In genomic region chr19:25450869-25451629, GRCm38 (mm10) we compare ENCODE assay signal across 8 mouse cellular contexts. TPM values are rescaled to one million over a fixed set of nuclear protein-coding genes. Genes with fewer than 3 reads are reported as not detected.
A peak's percentile ranks its signal among the peaks of the same experiment; 100 is the strongest.
DNase-seq lines count a peak whose midpoint lies in the region; ATAC-seq and TF ChIP-seq lines count a peak whose summit lies in the region.

No protein-coding gene starts in this region.

- TF ChIP-seq POLR2A in heart, adult 2 months (IDR thresholded peaks at IDR 0.05; ENCODE audit: insufficient read depth, low read depth, low read length), result no peak

- no peak overlapping the region for H3K27ac ChIP-seq in heart, adult 2 months
- H3K27ac ChIP-seq in layer of hippocampus, adult 2 months, result no peak overlapping the region

- H3K4me3 ChIP-seq in heart, adult 2 months, result no peak overlapping the region
- H3K4me3 ChIP-seq in layer of hippocampus, adult 2 months, result no peak overlapping the region

- no peaks in the 10 kb centered on the region; the same call in 1 of the 2 replicates for H3K4me1 ChIP-seq in heart, adult 2 months (ENCODE audit: control insufficient read depth, insufficient read depth, low read length)

- peak; percentile 67 for ATAC-seq in megakaryocyte, adult 5-6 weeks (ENCODE audit: poor library complexity, severe bottlenecking)
- ATAC-seq in inflammation-experienced regulatory T-cells, adult 6 months, result no peak

- TF ChIP-seq CTCF in heart, adult 2 months (IDR thresholded peaks at IDR 0.05), result peak; percentile 87
- peak; percentile 85 for TF ChIP-seq CTCF in layer of hippocampus, adult 2 months (conservative IDR thresholded peaks at IDR 0.05)

- H3K79me2 ChIP-seq in heart, adult 2 months (replicated peaks; ENCODE audit: control insufficient read depth, insufficient read depth, low read length), result no peaks in the 10 kb centered on the region

- intact Hi-C loops in heart, adult 2 months (cut with DNase I), result loop anchor here (1.0 to 5.0 kb wide), 2 partner anchors 319 to 494 kb away; no protein-coding TSS in a partner anchor

- H3K36me3 ChIP-seq in heart, adult 2 months (ENCODE audit: control insufficient read depth, insufficient read depth, low read length), result no peaks in the 10 kb centered on the region

- H3K9ac ChIP-seq in heart, adult 2 months (ENCODE audit: low read depth, low read length), result no peak overlapping the region

- no peak for TF ChIP-seq EP300 in heart, adult 2 months (IDR thresholded peaks at IDR 0.05; ENCODE audit: insufficient read depth, low read depth, low read length)

- no peak for DNase-seq in heart, adult 2 months
- no peak for DNase-seq in heart, adult 8-10 months (ENCODE audit: low spot score)
- peak; percentile 19 to 25 for DNase-seq in B cell, adult 2 months
- DNase-seq in WW6 (ENCODE audit: low read depth, low spot score), result peak; percentile 26
- DNase-seq in forelimb bud, embryonic 11.5 days (ENCODE audit: low read depth, low spot score), result peak; percentile 69
- peak; percentile 10 to 23 for DNase-seq in layer of hippocampus, adult 2 months (ENCODE audit: low spot score in 2 of 2)

- WGBS in heart, adult 2 months, result 43% methylated on average over 11 of the region's 11 CpGs

- H3K27me3 ChIP-seq in heart, adult 2 months (ENCODE audit: control insufficient read depth, insufficient read depth, low read length), result no peaks in the 10 kb centered on the region

RNA-seq across cellular contexts. Expression of gene Dmrt1, which starts 54.4 kb away (rescaled TPM):
- not detected for total RNA-seq in heart, adult 2 months (2021)
- not detected in 2 replicates for polyA plus RNA-seq in heart, adult 2 months (2012; rRNA removed)
- total RNA-seq in heart, adult 8-10 months (2022), result not detected
- total RNA-seq in layer of hippocampus, adult 2 months (2021), result not detected
- total RNA-seq in megakaryocyte, adult 5-6 weeks (2015), result not detected in 2 replicates
- total RNA-seq in megakaryocyte, adult 5-6 weeks (2017), result not detected in 2 replicates
- not detected for polyA plus RNA-seq in inflammation-experienced regulatory T-cells, adult 6 months (2017; shearing (Covaris generic))

Comparison
In these comparisons a context has a peak if more than half of its experiments do, and no peak if none do; other contexts are left out.
1. DNase-seq: peak in B cell, adult 2 months (2 of 2), WW6 (single experiment), forelimb bud, embryonic 11.5 days (single experiment) and layer of hippocampus, adult 2 months (2 of 2); none in heart, adult 2 months (0 of 2) and heart, adult 8-10 months (single experiment).